7 mouse cellular contexts compared by ENCODE assay signal in the genomic region with DNA sequence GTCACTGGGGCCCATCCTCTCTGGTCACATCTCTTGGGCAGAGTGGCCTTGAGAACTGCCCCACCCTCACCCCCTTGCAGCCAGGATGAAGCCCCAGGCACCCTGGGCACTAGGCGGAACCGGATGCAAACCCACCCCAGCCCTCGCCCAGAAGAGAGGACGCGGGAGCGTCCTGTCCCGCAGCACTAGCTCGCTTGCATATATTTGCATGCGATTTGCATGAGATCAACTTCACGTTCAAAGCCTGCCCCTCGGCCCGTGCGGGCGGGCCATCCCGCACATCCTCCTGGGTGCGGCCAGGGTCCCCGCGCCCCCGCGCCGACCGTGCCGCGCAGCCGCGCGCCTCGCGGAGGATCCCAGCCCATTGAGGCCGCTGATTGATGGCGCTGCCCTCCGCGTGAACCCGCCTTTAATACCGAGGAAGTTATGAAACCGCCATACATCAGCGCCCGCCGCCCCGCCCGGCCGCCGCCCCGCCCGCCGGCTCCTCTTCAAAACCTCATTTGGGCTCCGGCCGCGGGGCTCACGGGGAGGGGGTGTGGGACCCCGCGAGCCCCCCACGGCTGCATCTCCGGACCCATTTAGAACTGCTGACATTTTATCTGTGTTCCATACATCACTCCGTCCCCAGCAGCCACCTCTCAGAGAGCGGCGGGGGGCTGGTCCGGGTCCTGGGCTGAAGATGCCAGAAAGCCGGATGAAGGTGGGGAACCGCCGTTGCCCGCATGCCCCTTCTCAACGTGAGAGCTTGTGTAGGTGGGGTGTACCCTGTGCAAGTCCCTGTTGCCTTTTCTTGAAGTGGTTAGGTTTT. TPM values are rescaled to one million over a fixed set of nuclear protein-coding genes. Genes with fewer than 3 reads are reported as not detected.
A peak's percentile ranks its signal among the peaks of the same experiment; 100 is the strongest.
DNase-seq lines count a peak whose midpoint lies in the region; ATAC-seq lines count a peak whose summit lies in the region.

No protein-coding gene starts in this region.

- peaks cover 52% of the 10 kb centered on the region for H3K4me1 ChIP-seq in embryonic facial prominence, embryonic 10.5 days
- peaks cover 42% of the 10 kb centered on the region for H3K4me1 ChIP-seq in intestine, embryonic 15.5 days (replicated peaks)

- no peaks in the 10 kb centered on the region for H3K9me3 ChIP-seq in embryonic facial prominence, embryonic 10.5 days
- no peaks in the 10 kb centered on the region for H3K9me3 ChIP-seq in intestine, embryonic 15.5 days

- H3K27ac ChIP-seq in embryonic facial prominence, embryonic 10.5 days (replicated peaks), result peak overlapping the region; percentile 40; the same call in 1 of the 2 replicates
- H3K27ac ChIP-seq in intestine, embryonic 15.5 days, result peak overlapping the region; percentile 67

- H3K9ac ChIP-seq in intestine, embryonic 15.5 days, result peak overlapping the region; percentile 39

- peak overlapping the region; percentile 61 for H3K4me3 ChIP-seq in embryonic facial prominence, embryonic 10.5 days
- peak overlapping the region; percentile 50 for H3K4me3 ChIP-seq in intestine, embryonic 15.5 days (replicated peaks)

- peak; percentile 48 for ATAC-seq in intestine, embryonic 15.5 days

- no peaks in the 10 kb centered on the region for H3K36me3 ChIP-seq in embryonic facial prominence, embryonic 10.5 days (replicated peaks)
- no peaks in the 10 kb centered on the region for H3K36me3 ChIP-seq in intestine, embryonic 15.5 days

- H3K27me3 ChIP-seq in embryonic facial prominence, embryonic 10.5 days (replicated peaks; ENCODE audit: low read depth, poor library complexity, severe bottlenecking), result peaks cover 96% of the 10 kb centered on the region
- H3K27me3 ChIP-seq in intestine, embryonic 15.5 days (replicated peaks), result peaks cover 76% of the 10 kb centered on the region

- H3K4me2 ChIP-seq in intestine, embryonic 15.5 days (replicated peaks), result peak overlapping the region; percentile 92

- 1% methylated on average over 63 of the region's 63 CpGs for WGBS in embryonic facial prominence, embryonic 10.5 days
- WGBS in intestine, embryonic 15.5 days, result under 1% methylated on average over 62 of the region's 63 CpGs

- peak; percentile 68 for DNase-seq in 416B (ENCODE audit: low read depth)
- peak; percentile 75 for DNase-seq in CD4-positive helper T cell, adult 2 months (ENCODE audit: low read depth, low spot score)
- peak; percentile 72 for DNase-seq in embryonic facial prominence, embryonic 10.5 days (ENCODE audit: low spot score)
- peak; percentile 42 for DNase-seq in lung, postnatal 10 days
- peak; percentile 15 to 30 for DNase-seq in spleen, postnatal 14 days (ENCODE audit: low spot score in 2 of 2)
- no peak for DNase-seq in right cerebral cortex, postnatal 25 days

RNA-seq across cellular contexts. Expression of a gene that starts 2.1 kb away (rescaled TPM):
- polyA plus RNA-seq in embryonic facial prominence, embryonic 10.5 days (2016; fragmentation: Nextera tagmentation; extraction: Ambion mirVana), result 15.7 and 19.6 TPM in 2 replicates
- 17.8 and 18.2 TPM in 2 replicates for polyA plus RNA-seq in intestine, embryonic 15.5 days (2015; fragmentation: Nextera tagmentation; extraction: Ambion mirVana)
